Mouse (Mus musculus) E14TG2a.4 (cell line): ENCODE results near the gene Spata13.

Experiments
- CTCF ChIP-seq: conservative IDR thresholded peaks from 2 replicates; pipeline ENCODE4 v1.5.1; 2014; ENCODE audit warnings: low read length
- POU5F1 ChIP-seq: IDR thresholded peaks from 2 replicates; pipeline ENCODE4 v1.6.1; 2014; ENCODE audit warnings: low read length, borderline replicate concordance

DNA sequence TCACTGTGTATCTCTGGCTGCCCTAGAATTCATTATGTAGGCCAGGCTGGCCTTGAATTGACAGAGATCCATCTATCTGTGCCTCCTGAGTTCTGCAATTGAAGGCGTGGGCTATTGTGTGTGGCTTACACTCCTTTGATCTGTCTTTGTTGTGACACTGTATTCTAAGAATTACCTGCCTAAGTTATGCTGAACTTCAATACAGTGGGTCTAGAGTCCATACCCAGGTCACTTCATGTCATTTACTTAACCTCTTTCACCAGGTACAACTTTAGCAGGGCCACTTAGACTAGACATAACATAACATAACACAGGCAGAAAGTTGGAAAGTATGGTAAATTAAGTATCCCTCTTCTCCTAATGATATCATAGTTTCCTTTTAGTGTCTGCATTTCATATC is 15.2 kb downstream of the Spata13 start:
- TF ChIP-seq CTCF (no peak), POU5F1 (no peak)
